Comparison of ENCODE assay signal across 26 mouse cellular contexts in the genomic region with DNA sequence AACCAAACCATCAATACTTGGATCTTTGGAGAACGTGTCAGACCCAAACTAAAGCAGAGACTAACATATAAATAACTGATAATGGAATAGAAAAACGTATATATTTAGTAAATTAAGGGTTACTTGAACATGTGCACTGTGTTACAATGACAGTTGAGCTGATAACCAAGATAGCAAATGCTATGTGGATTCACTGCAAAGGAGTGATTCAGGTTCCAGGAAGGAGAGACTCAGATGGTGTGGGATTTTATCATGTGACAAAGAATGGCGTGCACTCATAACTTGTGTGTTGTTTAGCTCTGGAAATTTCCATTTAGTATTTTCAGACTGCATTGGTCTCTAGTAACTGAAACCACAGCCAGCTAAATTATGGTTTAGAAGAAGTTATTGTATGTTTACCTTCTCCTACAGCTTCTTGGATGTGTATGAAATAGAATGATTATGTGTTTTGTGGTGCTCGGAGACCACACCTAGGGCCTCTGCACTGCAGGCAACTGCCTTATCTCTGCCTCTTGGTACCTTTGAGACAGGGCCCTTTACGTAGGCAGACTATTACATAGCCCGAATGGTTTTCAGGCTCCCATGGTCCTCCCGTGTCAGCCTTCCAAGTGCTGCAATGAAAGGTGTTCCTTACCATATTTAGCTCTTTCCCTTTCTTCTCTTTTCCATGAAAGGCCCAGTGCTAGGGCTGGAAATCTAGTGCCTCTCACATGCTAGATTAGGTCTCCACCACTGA. TPM values are rescaled to one million over a fixed set of nuclear protein-coding genes. Genes with fewer than 3 reads are reported as not detected.
DNase-seq lines count a peak whose midpoint lies in the region; ATAC-seq and TF ChIP-seq lines count a peak whose summit lies in the region.
"Had no signal": no experiment of that assay in that cellular context is flagged by ENCODE, and none has a peak within 500 bp of the region (broad histone marks: within the 10 kb centered on the region; RNA-seq: fewer than 3 reads in every experiment).

No protein-coding gene starts in this region.

- H3K27ac ChIP-seq in liver, embryonic 12.5 days: no peak overlapping the region
- no peak overlapping the region for H3K27ac ChIP-seq in liver, postnatal 0 days (ENCODE audit: low read depth)
- H3K27ac ChIP-seq: hindbrain, embryonic 13.5 days; kidney, postnatal 0 days; lung, embryonic 15.5 days; midbrain, embryonic 12.5 days; neural tube, embryonic 12.5 days had no signal

- no peak for TF ChIP-seq EP300 in liver, postnatal 0 days (IDR thresholded peaks at IDR 0.05; ENCODE audit: low read depth)

- no peaks in the 10 kb centered on the region for H3K9me3 ChIP-seq in liver, embryonic 12.5 days (replicated peaks)
- no peaks in the 10 kb centered on the region for H3K9me3 ChIP-seq in liver, postnatal 0 days (ENCODE audit: low read length)
- H3K9me3 ChIP-seq: hindbrain, embryonic 13.5 days; lung, embryonic 15.5 days; midbrain, embryonic 12.5 days; neural tube, embryonic 12.5 days had no signal

- peaks cover 56% of the 10 kb centered on the region for H3K4me1 ChIP-seq in liver, embryonic 12.5 days
- 0 out of 2 replicates have a peak, but pooled peaks cover 2% of the 10 kb centered on the region for H3K4me1 ChIP-seq in liver, postnatal 0 days (ENCODE audit: insufficient read depth)

- TF ChIP-seq CTCF in liver, postnatal 0 days (IDR thresholded peaks at IDR 0.05; ENCODE audit: low read depth): no peak

- peak; percentile 19 for DNase-seq in testis, postnatal 10 days (ENCODE audit: low spot score)
- DNase-seq in testis, postnatal 14 days (ENCODE audit: low spot score): no peak
- DNase-seq in liver, postnatal 0 days: no peak
- DNase-seq in B cell, adult 2 months: no peak
- DNase-seq in MN1 (ENCODE audit: low spot score): no peak
- DNase-seq: adrenal gland, postnatal 10 days; cerebellum, adult 11-12 months; cerebellum, postnatal 14 days; forebrain, postnatal 0 days; kidney, adult 8-10 months; kidney, postnatal 4 days; left cerebral cortex, postnatal 4 days; right cerebral cortex, postnatal 4 days; thymus, adult 18-20 months; thymus, postnatal 36 days had no signal

- H3K9ac ChIP-seq in liver, embryonic 12.5 days: no peak overlapping the region
- no peak overlapping the region for H3K9ac ChIP-seq in liver, postnatal 0 days (replicated peaks)
- H3K9ac ChIP-seq: forebrain, postnatal 0 days; hindbrain, embryonic 13.5 days; lung, embryonic 15.5 days; midbrain, embryonic 12.5 days; neural tube, embryonic 12.5 days had no signal

- 27% methylated on average over 7 of the region's 7 CpGs for WGBS in liver, embryonic 12.5 days (ENCODE audit: insufficient replicate concordance)
- WGBS in liver, postnatal 0 days (ENCODE audit: insufficient replicate concordance): 51% methylated on average over 7 of the region's 7 CpGs

- H3K36me3 ChIP-seq in liver, embryonic 12.5 days: peaks cover 14% of the 10 kb centered on the region
- peaks cover 7% of the 10 kb centered on the region for H3K36me3 ChIP-seq in liver, postnatal 0 days (replicated peaks; ENCODE audit: insufficient read depth, low read length)
- H3K36me3 ChIP-seq: lung, embryonic 15.5 days had no signal

- no peak overlapping the region for H3K4me3 ChIP-seq in liver, embryonic 12.5 days
- no peak overlapping the region for H3K4me3 ChIP-seq in liver, postnatal 0 days (ENCODE audit: low read depth, low read length)
- H3K4me3 ChIP-seq: erythroblast, embryonic 14.5 days; hindbrain, embryonic 13.5 days; lung, embryonic 15.5 days; midbrain, embryonic 12.5 days; myocyte; neural tube, embryonic 12.5 days had no signal

- H3K4me2 ChIP-seq in liver, embryonic 12.5 days: 0 out of 2 replicates have a peak overlapping the region, but pooled peaks have one; percentile 2
- H3K4me2 ChIP-seq in liver, postnatal 0 days (ENCODE audit: low read depth, low read length): no peak overlapping the region
- H3K4me2 ChIP-seq: hindbrain, embryonic 13.5 days; lung, embryonic 15.5 days; midbrain, embryonic 12.5 days; neural tube, embryonic 12.5 days had no signal

- ATAC-seq in liver, embryonic 12.5 days: peak; percentile 83
- peak; percentile 40; the same call in 1 of the 2 replicates for ATAC-seq in liver, postnatal 0 days
- no peak for ATAC-seq in activated CD4-positive, CD25-positive, alpha-beta regulatory T cell, adult 4 months
- ATAC-seq: CD4-positive, CD25-positive, alpha-beta regulatory T cell, adult 4 months; forebrain, postnatal 0 days; intestine, embryonic 16.5 days had no signal

- H3K27me3 ChIP-seq in liver, embryonic 12.5 days (replicated peaks): no peaks in the 10 kb centered on the region
- H3K27me3 ChIP-seq in liver, postnatal 0 days (ENCODE audit: insufficient read depth, low read length): no peaks in the 10 kb centered on the region
- H3K27me3 ChIP-seq: hindbrain, embryonic 13.5 days; lung, embryonic 15.5 days; midbrain, embryonic 12.5 days; neural tube, embryonic 12.5 days had no signal

RNA-seq across cellular contexts. Expression of gene AU040320, which starts 53.5 kb away (rescaled TPM):
- 10.3 and 10.8 TPM in 2 replicates for polyA plus RNA-seq in liver, embryonic 12.5 days (2016; fragmentation: Nextera tagmentation; extraction: Ambion mirVana)
- 8.5 and 9.5 TPM in 2 replicates for polyA plus RNA-seq in liver, postnatal 0 days (2015; fragmentation: Nextera tagmentation; extraction: Ambion mirVana)
- 10 to 100 TPM; 11.8 to 15.6 TPM for polyA plus RNA-seq in activated CD4-positive, CD25-positive, alpha-beta regulatory T cell, adult 4 months (2017; shearing (Covaris generic))

RNA-seq across cellular contexts. Expression of gene Ncdn, which starts 53.6 kb away (rescaled TPM):
- polyA plus RNA-seq in liver, embryonic 12.5 days (2016; fragmentation: Nextera tagmentation; extraction: Ambion mirVana): 14.7 and 15.2 TPM in 2 replicates
- polyA plus RNA-seq in liver, postnatal 0 days (2015; fragmentation: Nextera tagmentation; extraction: Ambion mirVana): 4.2 and 4.8 TPM in 2 replicates
- 10 to 100 TPM; 11.5 to 14.0 TPM for polyA plus RNA-seq in activated CD4-positive, CD25-positive, alpha-beta regulatory T cell, adult 4 months (2017; shearing (Covaris generic))
